Mouse (Mus musculus): ENCODE measurements at regions not wholly inside any gene's neighbourhood (a gene's known extent, or its start where the extent isn't known, plus 50 kb on each side); places are given as distances from the start of the nearest gene placed in this dataset.

- TF ChIP-seq FLI1 (IDR thresholded peaks at IDR 0.05; ENCODE audit: low read length) (no peak), GATA1 (IDR thresholded peaks at IDR 0.05; ENCODE audit: borderline replicate concordance, low read length) (no peak)
Observed at GRCm38 (mm10) chr10:37484311-37485023, 345.7 kb upstream of the Marcks start.
